8 mouse cellular contexts compared by ENCODE assay signal in the genomic region with DNA sequence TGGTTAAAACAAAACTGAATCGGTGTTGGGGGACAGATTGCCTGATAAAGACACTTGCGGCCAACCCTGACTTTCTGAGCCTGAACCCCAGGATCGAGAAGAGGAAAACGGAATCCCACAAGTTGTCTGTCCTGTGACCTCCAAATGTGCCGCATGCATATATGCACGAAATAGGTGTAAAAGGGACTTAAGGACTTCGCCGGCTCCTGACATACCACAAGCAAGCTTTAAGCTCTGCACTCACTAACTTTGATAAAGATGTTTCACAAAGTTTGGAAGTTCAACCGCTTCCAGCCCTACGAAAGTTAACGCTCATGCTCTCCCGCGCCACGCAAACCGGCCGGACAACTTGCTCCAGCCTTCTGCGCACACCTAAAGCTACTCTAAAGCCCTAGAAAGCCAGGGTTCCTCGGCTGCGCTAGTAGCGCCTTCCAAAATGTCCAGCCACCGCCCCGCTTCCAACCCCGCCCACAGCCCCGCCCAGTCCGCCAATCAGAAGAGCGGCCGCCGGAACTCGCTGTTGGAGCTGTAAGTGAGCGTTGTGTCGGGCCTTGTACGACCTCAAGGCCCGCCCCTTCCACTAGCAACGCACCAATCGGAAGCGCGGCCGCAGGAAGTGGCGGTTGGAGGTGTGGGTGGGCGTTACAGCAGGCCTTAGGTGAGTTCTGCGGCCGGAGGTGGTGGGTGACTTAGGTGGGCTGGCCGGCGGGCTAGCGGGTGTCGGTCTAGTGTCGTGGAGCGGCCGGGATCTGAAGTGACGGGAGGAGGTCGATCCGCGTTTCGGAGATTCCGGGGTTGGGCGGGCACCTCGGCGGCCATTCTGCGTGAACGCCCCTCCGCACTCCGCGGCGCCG. TPM values are rescaled to one million over a fixed set of nuclear protein-coding genes. Genes with fewer than 3 reads are reported as not detected.
DNase-seq lines count a peak whose midpoint lies in the region; ATAC-seq lines count a peak whose summit lies in the region.

A gene (plus strand): TSS at position 606 of the 854 bp plus-strand sequence.

- no peaks in the 10 kb centered on the region for H3K4me1 ChIP-seq in forebrain, embryonic 14.5 days (ENCODE audit: control insufficient read depth, insufficient read depth, low read length)
- H3K4me1 ChIP-seq in neural tube, embryonic 15.5 days: peaks cover 10% of the 10 kb centered on the region

- intact Hi-C loops in heart, postnatal 14 days (cut with DNase I): loop anchor here (2.0 to 10.0 kb wide), 2 partner anchors 42 to 828 kb away; a partner anchor contains a TSS

- peak; percentile 100 for ATAC-seq in forebrain, embryonic 14.5 days
- ATAC-seq in neural tube, embryonic 15.5 days (ENCODE audit: low FRiP score): peak; percentile 99

- H3K4me2 ChIP-seq in forebrain, embryonic 14.5 days (ENCODE audit: low read length): peak within 1 kb of the TSS; percentile 69
- peak within 1 kb of the TSS; percentile 77 for H3K4me2 ChIP-seq in neural tube, embryonic 15.5 days

- peaks cover 20% of the 10 kb centered on the region for H3K36me3 ChIP-seq in forebrain, embryonic 14.5 days (ENCODE audit: control insufficient read depth, insufficient read depth, low read length)
- peaks cover 13% of the 10 kb centered on the region for H3K36me3 ChIP-seq in neural tube, embryonic 15.5 days

- H3K4me3 ChIP-seq in forebrain, embryonic 14.5 days (ENCODE audit: low read depth, low read length): peak within 1 kb of the TSS; percentile 69
- peak within 1 kb of the TSS; percentile 78 for H3K4me3 ChIP-seq in neural tube, embryonic 15.5 days (replicated peaks)

- WGBS in forebrain, embryonic 14.5 days: 2% methylated on average over 65 of the region's 65 CpGs
- WGBS in neural tube, embryonic 15.5 days: 2% methylated on average over 65 of the region's 65 CpGs

- peak within 1 kb of the TSS; percentile 73 for H3K9ac ChIP-seq in forebrain, embryonic 14.5 days (ENCODE audit: low read length)
- H3K9ac ChIP-seq in neural tube, embryonic 15.5 days (replicated peaks): peak within 1 kb of the TSS; percentile 65

- DNase-seq in ES-CJ7 (ENCODE audit: low read depth, low spot score): peak; percentile 97
- peak; percentile 89 for DNase-seq in cerebellum, adult 11 months
- DNase-seq in forebrain, embryonic 14.5 days (ENCODE audit: low spot score): peak; percentile 98
- peak; percentile 92 to 93 for DNase-seq in heart, postnatal 14 days
- DNase-seq in layer of hippocampus, adult 11-12 months (ENCODE audit: low spot score): peak; percentile 93
- DNase-seq in lung, adult 18-20 months: peak; percentile 94
- DNase-seq in testis, postnatal 14 days (ENCODE audit: low spot score): peak; percentile 97

- no peaks in the 10 kb centered on the region for H3K27me3 ChIP-seq in forebrain, embryonic 14.5 days (replicated peaks; ENCODE audit: control insufficient read depth, insufficient read depth, low read length)
- no peaks in the 10 kb centered on the region; the same call in 1 of the 2 replicates for H3K27me3 ChIP-seq in neural tube, embryonic 15.5 days (replicated peaks)

- H3K27ac ChIP-seq in forebrain, embryonic 14.5 days (ENCODE audit: low read depth, low read length): peak within 1 kb of the TSS; percentile 59
- H3K27ac ChIP-seq in neural tube, embryonic 15.5 days (replicated peaks): peak within 1 kb of the TSS; percentile 82

- H3K9me3 ChIP-seq in forebrain, embryonic 14.5 days (replicated peaks; ENCODE audit: control insufficient read depth, low read length): no peaks in the 10 kb centered on the region
- H3K9me3 ChIP-seq in neural tube, embryonic 15.5 days (replicated peaks): no peaks in the 10 kb centered on the region

RNA-seq across cellular contexts. Expression of the gene that starts here (rescaled TPM):
- polyA plus RNA-seq in forebrain, embryonic 14.5 days (2014; fragmentation: Nextera tagmentation; extraction: Ambion mirVana): 74.2 and 87.7 TPM in 2 replicates
- total RNA-seq in heart, postnatal 14 days (2021): 10 to 100 TPM; 28.3 to 29.9 TPM
- 80.7 and 81.4 TPM in 2 replicates for polyA plus RNA-seq in neural tube, embryonic 15.5 days (2015; fragmentation: Nextera tagmentation; extraction: Ambion mirVana)

Comparison
In these comparisons a context has a peak if more than half of its experiments do, and no peak if none do; other contexts are left out.
1. Peak in every context shown above with its lines: DNase-seq, ATAC-seq, H3K4me3 ChIP-seq and H3K27ac ChIP-seq.